Mouse (Mus musculus) CH12.LX (cell line): ENCODE measurements around the gene Hsd17b3. TPM values are rescaled to one million over a fixed set of nuclear protein-coding genes. Genes with fewer than 3 reads are reported as not detected.

Source experiments
- DNase-seq: peaks from one replicate; pipeline ENCODE4 v3.0.0-alpha.2; 2013; ENCODE audit errors: extremely low read depth
- H3K27ac ChIP-seq: 2 replicates; pipeline ENCODE4 v1.5.1; 2012; ENCODE audit warnings: low read depth, mild to moderate bottlenecking, control low read depth, moderate library complexity; ENCODE audit not compliant: insufficient read depth
- H3K27me3 ChIP-seq: replicated peaks from 2 replicates; pipeline ENCODE3; 2012; ENCODE audit warnings: inconsistent platforms
- H3K36me3 ChIP-seq, 2 experiments: replicated peaks in 1 of 2; 2 replicates each; pipeline versions ENCODE3 to v1.6.1; 2012; ENCODE audit warnings: inconsistent platforms in 1 of 2, low read length in 1 of 2, mild to moderate bottlenecking in 1 of 2, mixed read lengths in 1 of 2, moderate library complexity in 1 of 2; ENCODE audit not compliant: control insufficient read depth in 1 of 2, insufficient read depth in 1 of 2
- H3K4me1 ChIP-seq, 2 experiments: 2 replicates each; pipeline ENCODE4 v1.6.1; 2012; ENCODE audit warnings: inconsistent platforms in 1 of 2, moderate library complexity in 1 of 2; ENCODE audit not compliant: insufficient read depth in 2 of 2, control insufficient read depth in 1 of 2
- H3K4me2 ChIP-seq: 2 replicates; pipeline ENCODE4 v1.6.1; 2012; ENCODE audit warnings: low read depth, mild to moderate bottlenecking, control low read depth; ENCODE audit not compliant: poor library complexity, insufficient read depth, severe bottlenecking
- H3K4me3 ChIP-seq, 3 experiments: fragments of 150-350 bp in 1 of 3; sonication (generic) in 1 of 3; replicated peaks in 1 of 3; 2 replicates each; pipeline versions ENCODE3 to v1.5.1; 2011 to 2012; ENCODE audit warnings: low read depth in 2 of 3, low read length in 2 of 3, mild to moderate bottlenecking in 2 of 3, moderate library complexity in 2 of 3, control low read depth in 1 of 3, improper control_type of control experiment in 1 of 3, inconsistent platforms in 1 of 3, mixed read lengths in 1 of 3; ENCODE audit not compliant: poor library complexity in 1 of 3
- H3K79me2 ChIP-seq: replicated peaks from 2 replicates; pipeline ENCODE4 v1.6.1; 2012; ENCODE audit warnings: mild to moderate bottlenecking, moderate library complexity; ENCODE audit not compliant: control insufficient read depth, poor library complexity, insufficient read depth, severe bottlenecking; ENCODE audit errors: extremely low read depth
- H3K9ac ChIP-seq: 2 replicates; pipeline ENCODE4 v1.6.1; 2012; ENCODE audit warnings: low read depth, mild to moderate bottlenecking, control low read depth, moderate library complexity; ENCODE audit not compliant: insufficient read depth
- H3K9me3 ChIP-seq: replicated peaks from 2 replicates; pipeline ENCODE3; 2012; ENCODE audit warnings: low read length, inconsistent platforms, mixed read lengths
- CHD1 ChIP-seq: IDR thresholded peaks from 2 replicates; pipeline ENCODE4 v1.6.1; 2012; ENCODE audit warnings: low read depth, low read length, improper control_type of control experiment, inconsistent platforms
- ELF1 ChIP-seq: IDR thresholded peaks from 2 replicates; pipeline ENCODE4 v1.6.1; 2014; ENCODE audit warnings: low read depth, mild to moderate bottlenecking, inconsistent platforms, low read length, improper control_type of control experiment
- EP300 ChIP-seq: IDR thresholded peaks from 2 replicates; pipeline ENCODE4 v1.6.1; 2011; ENCODE audit warnings: low read length, improper control_type of control experiment
- GABPA ChIP-seq: IDR thresholded peaks from 2 replicates; pipeline ENCODE4 v1.6.1; 2012; ENCODE audit warnings: low read depth, low read length, improper control_type of control experiment, inconsistent platforms; ENCODE audit not compliant: insufficient replicate concordance
- JUN ChIP-seq: IDR thresholded peaks from 2 replicates; pipeline ENCODE4 v1.6.1; 2011; ENCODE audit warnings: low read depth, mild to moderate bottlenecking, low read length, improper control_type of control experiment, moderate library complexity; ENCODE audit not compliant: insufficient read depth
- JUND ChIP-seq: conservative IDR thresholded peaks from 2 replicates; pipeline ENCODE4 v1.6.1; 2011; ENCODE audit warnings: low read depth, low read length, improper control_type of control experiment
- KAT2A ChIP-seq: IDR thresholded peaks from 2 replicates; pipeline ENCODE4 v1.6.1; 2012; ENCODE audit warnings: low read length, improper control_type of control experiment, inconsistent platforms; ENCODE audit not compliant: insufficient replicate concordance
- MXI1 ChIP-seq: IDR thresholded peaks from 2 replicates; pipeline ENCODE4 v1.6.1; 2011; ENCODE audit warnings: mild to moderate bottlenecking, low read depth, low read length, improper control_type of control experiment
- POLR2A ChIP-seq: IDR thresholded peaks from 2 replicates; pipeline ENCODE4 v1.6.1; 2011; ENCODE audit warnings: low read depth, mild to moderate bottlenecking, improper control_type of control experiment, low read length
- POLR2AphosphoS2 ChIP-seq: IDR thresholded peaks from 2 replicates; pipeline ENCODE4 v1.6.1; 2011; ENCODE audit warnings: low read depth, low read length, improper control_type of control experiment
- ZNF384 ChIP-seq: IDR thresholded peaks from 2 replicates; pipeline ENCODE4 v1.6.1; 2012; ENCODE audit warnings: low read depth, low read length, improper control_type of control experiment, inconsistent platforms
- dilution Hi-C: fragments of 300-500 bp; cut with MboI; formaldehyde crosslinking; loops from 2 replicates; pipeline ENCODE4 v1.14.3; 2020; ENCODE audit warnings: low sequenced_read_pairs; ENCODE audit not compliant: extremely low pct_unique_long_range_greater_than_20kb, extremely low pct_ligation_motif_present
- in situ Hi-C: fragments of 300-500 bp; cut with MboI; formaldehyde crosslinking; loops from 3 replicates; pipeline ENCODE4 v1.14.3; 2019; ENCODE audit warnings: low sequenced_read_pairs, low pct_ligation_motif_present, low pct_unique_long_range_greater_than_20kb, mixed read lengths
- polyA plus RNA-seq: library from polyadenylated mRNA; unstranded; fragments of >175 nt; gene quantifications from 2 replicates; pipeline ENCODE4 v1.2.1, GENCODE M21; 2012; ENCODE audit warnings: low read depth; ENCODE audit not compliant: insufficient read length
- total RNA-seq, 2 experiments: library from RNA; depleted of rRNA; stranded (reverse); fragments of 300-350 nt in 1 of 2; fragments of >200 nt in 1 of 2; gene quantifications; 2 replicates each; pipeline ENCODE4 v1.2.3; 2012 to 2014

Gene Hsd17b3
- total and polyA plus RNA-seq, 3 experiments, result not detected

DNA sequence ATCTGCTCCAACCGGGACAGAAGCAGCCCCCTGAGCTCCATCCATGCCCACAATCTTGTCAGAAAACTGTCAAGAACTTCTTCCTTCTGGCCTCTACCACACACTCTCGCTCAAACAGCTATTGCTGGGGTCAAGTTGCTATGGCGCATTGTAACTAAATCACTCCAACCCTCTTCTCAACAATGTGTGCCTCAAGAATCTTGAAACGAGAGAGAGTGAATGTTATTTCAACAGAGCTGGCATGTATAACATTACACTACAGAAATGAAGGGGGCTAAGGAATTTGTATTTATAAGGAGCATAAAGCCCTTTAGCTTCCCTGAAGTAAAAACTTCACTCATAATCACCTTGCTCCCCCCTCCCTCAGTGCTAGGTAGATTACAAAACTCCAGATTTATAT, 37.3 kb upstream of the Hsd17b3 start:
- H3K27ac ChIP-seq, result no peak overlapping the region
- dilution Hi-C loops, result no loop called here
- TF ChIP-seq EP300 (no peak), MXI1 (no peak), ZNF384 (no peak), POLR2A (no peak)
- H3K4me3 ChIP-seq, result no peak overlapping the region
- H3K79me2 ChIP-seq, result no peaks in the 10 kb centered on the region
- DNase-seq, result no peak
- H3K4me1 ChIP-seq, result peaks cover 0 to 15% of the 10 kb centered on the region in 2 experiments; a peak in 2 of 4 replicates
- peaks cover 0 to 7% of the 10 kb centered on the region in 2 experiments for H3K36me3 ChIP-seq
- no peaks in the 10 kb centered on the region for H3K27me3 ChIP-seq
- no peaks in the 10 kb centered on the region for H3K9me3 ChIP-seq
- in situ Hi-C loops, result no loop called here
- no peak overlapping the region for H3K4me2 ChIP-seq
- H3K9ac ChIP-seq, result no peak overlapping the region

GRCm38 (mm10) chr13:64124886-64125285, 35.9 kb upstream of the Hsd17b3 start:
- no peaks in the 10 kb centered on the region for H3K27me3 ChIP-seq
- H3K9ac ChIP-seq, result no peak overlapping the region
- H3K79me2 ChIP-seq, result no peaks in the 10 kb centered on the region
- H3K27ac ChIP-seq, result no peak overlapping the region
- TF ChIP-seq JUN (no peak), ZNF384 (no peak), CHD1 (no peak), POLR2AphosphoS2 (no peak), ELF1 (no peak), GABPA (no peak), KAT2A (no peak)
- dilution Hi-C loops (no loop called here), in situ Hi-C loops (no loop called here)
- peaks cover 0 to 6% of the 10 kb centered on the region in 2 experiments for H3K36me3 ChIP-seq
- H3K9me3 ChIP-seq, result no peaks in the 10 kb centered on the region
- H3K4me1 ChIP-seq, result peaks cover 0 to 24% of the 10 kb centered on the region in 2 experiments; a peak in 2 of 4 replicates
- no peak overlapping the region for H3K4me3 ChIP-seq
- DNase-seq, result no peak
- no peak overlapping the region for H3K4me2 ChIP-seq

GRCm38 (mm10) chr13:64123491-64124188, 34.6 kb upstream of the Hsd17b3 start:
- no peak overlapping the region for H3K9ac ChIP-seq
- H3K4me3 ChIP-seq, result no peak overlapping the region
- no peaks in the 10 kb centered on the region for H3K27me3 ChIP-seq
- no peaks in the 10 kb centered on the region for H3K79me2 ChIP-seq
- dilution Hi-C loops (no loop called here), in situ Hi-C loops (no loop called here)
- DNase-seq, result no peak
- H3K4me1 ChIP-seq, result peaks cover 0 to 18% of the 10 kb centered on the region in 2 experiments; a peak in 2 of 4 replicates
- TF ChIP-seq MXI1, result peak; percentile 100
- no peak for TF ChIP-seq JUND
- H3K36me3 ChIP-seq, result peaks cover 0 to 7% of the 10 kb centered on the region in 2 experiments
- H3K4me2 ChIP-seq, result no peak overlapping the region
- no peak overlapping the region for H3K27ac ChIP-seq
- H3K9me3 ChIP-seq, result no peaks in the 10 kb centered on the region
